Mouse (Mus musculus): ENCODE measurements around the gene Efnb3. TPM values are rescaled to one million over a fixed set of nuclear protein-coding genes. Genes with fewer than 3 reads are reported as not detected.

Efnb3 gene
- 10 to 100 TPM; 51.9 to 65.6 TPM for total RNA-seq (2021)
- long read RNA-seq, experiment 1, transcript Efnb3-201 (5 exons, 3,183 nt): major isoform, 9 of 28 reads
- long read RNA-seq, experiment 1, partial matches to known transcripts: 14 of 28 reads
- long read RNA-seq, experiment 1, other reads (novel, unspliced or antisense): 5 of 28 reads
- long read RNA-seq, experiment 2, transcript Efnb3-201 (5 exons, 3,183 nt): major isoform, 13 of 32 reads
- long read RNA-seq, experiment 2, partial matches to known transcripts: 5 of 32 reads
- long read RNA-seq, experiment 2, other reads (novel, unspliced or antisense): 14 of 32 reads

GRCm38 (mm10) chr11:69559851-69560765 is at the start of gene Efnb3:
Gene Efnb3, minus strand, starts transcription at chr11:69560205.
- peak; percentile 37 for DNase-seq (ENCODE audit: low spot score in 2 of 2)

GRCm38 (mm10) chr11:69609416-69609815 is 49.4 kb upstream of the Efnb3 start:
- DNase-seq (ENCODE audit: low spot score in 2 of 2): no peak

GRCm38 (mm10) chr11:69608525-69608924 is 48.5 kb upstream of the Efnb3 start:
- DNase-seq (ENCODE audit: low spot score in 2 of 2): no peak

GRCm38 (mm10) chr11:69606832-69607231 is 46.8 kb upstream of the Efnb3 start:
- no peak for DNase-seq (ENCODE audit: low spot score in 2 of 2)

GRCm38 (mm10) chr11:69606491-69606795 is 46.4 kb upstream of the Efnb3 start:
- DNase-seq (ENCODE audit: low spot score in 2 of 2): no peak

GRCm38 (mm10) chr11:69605726-69606490 is 45.9 kb upstream of the Efnb3 start, which contains the start of gene Atp1b2:
Gene Atp1b2, minus strand, starts transcription at chr11:69605942.
- peak; percentile 67 to 73 for DNase-seq (ENCODE audit: low spot score in 2 of 2)

- DNase-seq (ENCODE audit: low spot score in 2 of 2): peak in 1 of 2 experiments; percentile 39
Measured at GRCm38 (mm10) chr11:69604795-69605664, 45.0 kb upstream of the Efnb3 start.

GRCm38 (mm10) chr11:69604347-69604746 is 44.3 kb upstream of the Efnb3 start:
- DNase-seq (ENCODE audit: low spot score in 2 of 2): no peak

GRCm38 (mm10) chr11:69603516-69603915 is 43.5 kb upstream of the Efnb3 start:
- DNase-seq (ENCODE audit: low spot score in 2 of 2): no peak

- DNase-seq (ENCODE audit: low spot score in 2 of 2): no peak
Measured at GRCm38 (mm10) chr11:69601768-69602167, 41.8 kb upstream of the Efnb3 start.

- DNase-seq (ENCODE audit: low spot score in 2 of 2): peak; percentile 52
Measured at GRCm38 (mm10) chr11:69600098-69600497, 40.1 kb upstream of the Efnb3 start.

- no peak for DNase-seq (ENCODE audit: low spot score in 2 of 2)
Measured at GRCm38 (mm10) chr11:69599436-69599835, 39.4 kb upstream of the Efnb3 start.

GRCm38 (mm10) chr11:69594853-69595252 is 34.8 kb upstream of the Efnb3 start:
- DNase-seq (ENCODE audit: low spot score in 2 of 2): no peak

GRCm38 (mm10) chr11:69592799-69593198 is 32.8 kb upstream of the Efnb3 start:
- DNase-seq (ENCODE audit: low spot score in 2 of 2): no peak

GRCm38 (mm10) chr11:69591899-69592637 is 32.1 kb upstream of the Efnb3 start:
- DNase-seq (ENCODE audit: low spot score in 2 of 2): peak; percentile 36 to 56

- DNase-seq (ENCODE audit: low spot score in 2 of 2): no peak
Measured at GRCm38 (mm10) chr11:69591424-69591823, 31.4 kb upstream of the Efnb3 start.

GRCm38 (mm10) chr11:69590622-69591021 is 30.6 kb upstream of the Efnb3 start:
- no peak for DNase-seq (ENCODE audit: low spot score in 2 of 2)

GRCm38 (mm10) chr11:69589207-69589834 is 29.3 kb upstream of the Efnb3 start:
- DNase-seq (ENCODE audit: low spot score in 2 of 2): no peak

- DNase-seq (ENCODE audit: low spot score in 2 of 2): no peak
Measured at GRCm38 (mm10) chr11:69585718-69586325, 25.8 kb upstream of the Efnb3 start.
